Mouse (Mus musculus) bone marrow, adult 2 months (tissue): ENCODE measurements around the gene Zcchc24. TPM values are rescaled to one million over a fixed set of nuclear protein-coding genes. Genes with fewer than 3 reads are reported as not detected.

ENCODE experiments used
- H3K27ac ChIP-seq: fragments of 200-500 bp; 2 replicates; pipeline ENCODE4 v1.5.1; 2012; ENCODE audit warnings: low read depth, mild to moderate bottlenecking, control low read depth, inconsistent platforms, low read length; ENCODE audit not compliant: control insufficient read depth, poor library complexity, insufficient read depth
- H3K4me1 ChIP-seq: fragments of 200-500 bp; 2 replicates; pipeline ENCODE4 v1.6.1; 2011; ENCODE audit warnings: low read length; ENCODE audit not compliant: control insufficient read depth, insufficient read depth
- H3K4me3 ChIP-seq: fragments of 200-500 bp; replicated peaks from 2 replicates; pipeline ENCODE3; 2011; ENCODE audit warnings: mild to moderate bottlenecking, low read depth, low read length, control low read depth; ENCODE audit not compliant: control insufficient read depth
- CTCF ChIP-seq: fragments of 200-500 bp; IDR thresholded peaks from 2 replicates; pipeline ENCODE4 v1.5.1; 2011; ENCODE audit warnings: low read length, control low read depth; ENCODE audit not compliant: control insufficient read depth, insufficient read depth
- POLR2A ChIP-seq: fragments of 200-500 bp; IDR thresholded peaks from 2 replicates; pipeline ENCODE4 v1.6.1; 2011; ENCODE audit warnings: low read depth, mild to moderate bottlenecking, control low read depth, low read length, borderline replicate concordance; ENCODE audit not compliant: control insufficient read depth
- WGBS: fragments of 180-500 bp; shearing (Covaris S2); methylation state at CpG from one replicate; pipeline ENCODE4 v1.1.7; 2018; 5-methylcytosine and 5-hydroxymethylcytosine counted together
- polyA plus RNA-seq: library from polyadenylated mRNA; stranded (reverse); fragments of >200 nt; gene quantifications from 2 replicates; pipeline ENCODE4 v1.2.4, GENCODE M21; 2011; ENCODE audit warnings: low replicate concordance; ENCODE audit not compliant: missing spikeins, insufficient read depth, insufficient read length

The Zcchc24 gene
- polyA plus RNA-seq, 1 experiment: 13.5 TPM

DNA sequence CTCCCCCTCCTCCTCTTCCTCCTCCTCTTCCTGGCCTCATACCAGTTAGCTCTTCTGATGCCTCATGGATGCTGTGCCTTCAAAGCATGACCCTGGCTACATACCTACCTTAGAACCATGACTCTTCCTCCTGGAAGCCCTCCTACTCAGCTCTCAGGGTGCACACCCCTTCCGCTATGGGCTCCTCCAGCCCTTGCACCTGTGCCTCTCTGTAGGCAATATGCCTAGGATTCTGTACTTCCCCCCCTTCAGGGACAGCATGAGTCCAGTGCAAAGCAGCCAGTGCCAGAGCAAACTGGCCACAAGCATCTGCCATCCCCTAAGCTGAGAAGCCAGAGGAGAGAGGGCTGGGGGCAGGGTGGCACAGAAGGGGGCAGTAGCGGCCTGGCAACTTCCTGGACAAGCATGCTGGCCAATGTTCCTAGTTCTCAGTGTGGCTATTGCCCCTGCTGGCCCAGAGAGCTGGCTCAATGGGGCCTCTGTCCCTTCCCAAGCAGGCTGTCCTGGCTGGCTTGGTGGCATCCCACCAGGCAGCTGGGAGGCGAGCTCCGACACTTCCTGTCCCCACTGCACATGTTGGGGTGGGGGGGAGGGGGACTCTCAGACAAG is 28.8 kb downstream of the Zcchc24 start:
- Histone ChIP-seq H3K4me3 (no peak overlapping the region), H3K27ac (no peak overlapping the region), H3K4me1 (no peaks in the 10 kb centered on the region; the same call in 1 of the 2 replicates)
- WGBS: 77% methylated on average over 4 of the region's 4 CpGs
- TF ChIP-seq POLR2A (no peak), CTCF (no peak)

DNA sequence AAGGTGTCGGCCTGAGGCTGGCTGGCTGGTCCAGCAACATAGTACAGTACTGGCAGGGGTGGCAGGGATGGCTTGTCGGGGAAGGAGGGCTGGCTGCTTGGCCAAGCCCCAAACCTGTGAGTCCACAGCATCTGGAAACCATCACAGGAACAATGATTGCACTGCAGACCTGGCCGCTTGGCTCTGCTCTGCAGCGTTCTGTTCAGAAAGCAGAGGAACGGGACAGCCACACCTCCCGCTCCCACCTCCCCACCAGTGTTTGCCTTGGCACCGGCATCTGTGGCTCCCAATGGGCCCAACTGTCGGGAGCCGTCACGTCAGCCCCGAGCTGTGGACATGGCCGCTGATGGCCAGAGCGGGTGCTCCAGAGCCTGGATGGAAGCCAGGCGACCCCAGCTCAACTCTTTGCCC is 30.2 kb downstream of the Zcchc24 start:
- Histone ChIP-seq H3K4me1 (no peaks in the 10 kb centered on the region; the same call in 1 of the 2 replicates), H3K27ac (no peak overlapping the region), H3K4me3 (no peak overlapping the region)
- 80% methylated on average over 14 of the region's 14 CpGs for WGBS
- no peak for TF ChIP-seq POLR2A
- no peak for TF ChIP-seq CTCF

DNA sequence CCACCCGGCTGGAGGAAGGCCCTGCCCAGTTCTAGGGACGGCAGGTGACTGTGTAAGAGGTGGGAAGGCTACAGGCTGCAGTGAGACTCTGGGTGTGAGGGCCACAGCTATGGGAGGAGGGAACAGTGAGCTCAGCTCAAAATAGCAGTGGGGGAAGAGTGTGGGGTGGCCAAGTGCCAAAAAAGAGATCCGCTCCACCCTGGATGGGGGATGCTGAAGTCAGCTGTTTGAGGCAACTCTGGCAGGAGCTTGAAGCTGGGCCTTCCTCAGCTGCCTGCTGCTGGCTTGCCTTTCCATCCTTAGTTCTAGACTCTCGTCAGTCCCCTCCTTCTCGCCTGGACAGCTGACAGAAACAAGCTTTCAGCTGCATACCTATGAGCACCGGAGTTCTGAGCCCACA is 32.2 kb downstream of the Zcchc24 start:
- Histone ChIP-seq H3K4me3 (no peak overlapping the region), H3K27ac (no peak overlapping the region), H3K4me1 (no peaks in the 10 kb centered on the region; the same call in 1 of the 2 replicates)
- TF ChIP-seq POLR2A (no peak), CTCF (no peak)
- WGBS: 30% methylated on average over 6 of the region's 6 CpGs

DNA sequence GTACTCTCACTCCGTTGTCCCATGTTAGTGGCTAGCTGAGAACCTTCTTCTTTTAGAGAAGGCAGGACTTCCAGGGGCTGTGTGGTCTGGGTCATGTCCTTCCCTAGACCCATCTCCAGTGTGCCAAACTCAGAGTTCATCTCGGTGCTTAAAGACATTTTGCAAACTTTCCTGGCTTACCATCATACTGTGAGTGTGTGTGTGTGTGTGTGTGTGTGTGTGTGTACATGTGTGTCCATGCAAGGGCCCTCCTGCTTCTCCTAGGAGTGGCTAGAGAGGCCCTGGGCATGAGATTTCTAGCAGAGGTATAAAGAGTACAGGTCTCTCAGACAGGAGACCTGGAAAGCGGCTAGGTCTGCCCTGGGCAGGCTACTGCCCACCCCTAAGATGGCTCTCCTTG is 32.7 kb downstream of the Zcchc24 start:
- no peak overlapping the region for H3K27ac ChIP-seq

DNA sequence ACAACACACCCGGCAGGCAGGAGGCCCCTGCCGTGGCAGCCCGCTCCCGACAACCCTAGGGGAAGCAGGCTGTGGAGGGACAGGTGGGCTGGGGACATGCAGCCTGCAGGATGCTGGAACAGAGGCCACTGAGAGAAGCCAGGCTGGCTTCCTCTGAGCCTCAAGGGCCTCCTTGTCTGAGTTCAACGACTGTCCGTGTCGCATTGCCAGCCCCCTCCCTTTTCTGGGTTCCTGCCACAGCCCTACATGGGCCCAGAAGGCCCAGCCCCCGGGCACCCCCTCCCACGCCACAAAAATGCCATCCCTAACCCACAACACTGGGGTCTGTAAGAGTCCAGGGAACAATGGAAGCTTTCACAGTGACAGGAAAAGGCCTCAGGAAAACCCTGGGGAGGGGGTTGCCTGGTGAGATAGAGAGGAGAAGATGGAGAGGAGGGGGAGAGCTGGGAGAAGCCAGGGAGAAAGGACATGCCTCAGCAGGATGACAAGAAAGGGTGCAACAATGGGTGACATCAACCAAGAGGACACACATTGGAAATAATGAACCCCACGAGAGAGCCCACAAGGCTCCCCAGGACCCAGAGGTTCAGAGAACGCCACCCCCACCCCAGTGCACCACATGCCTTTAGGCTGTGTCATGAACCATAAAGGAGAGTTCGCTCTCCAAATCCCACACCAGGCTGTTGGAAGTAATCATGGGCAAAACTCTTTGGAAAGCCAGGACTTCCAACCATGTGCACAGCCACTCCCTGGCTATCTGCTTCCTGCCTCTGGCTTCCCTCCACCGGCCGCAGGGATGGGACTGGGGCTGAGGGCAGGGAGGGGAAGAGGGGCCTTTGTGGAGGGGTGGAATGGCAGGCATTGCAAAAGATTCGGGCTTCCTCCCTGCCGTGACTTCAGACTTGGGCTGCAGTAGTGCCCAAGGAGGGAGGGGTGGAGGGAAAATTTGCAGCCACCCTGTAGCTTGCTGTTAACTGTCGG is 33.8 kb downstream of the Zcchc24 start:
- no peak overlapping the region for H3K27ac ChIP-seq
- 31% methylated on average over 17 of the region's 17 CpGs for WGBS

More for the DNA sequence above, 32.7 kb downstream of the Zcchc24 start:
- Histone ChIP-seq H3K4me1 (no peaks in the 10 kb centered on the region; the same call in 1 of the 2 replicates), H3K4me3 (no peak overlapping the region)
- WGBS: 48% methylated on average over 3 of the region's 3 CpGs
- no peak for TF ChIP-seq CTCF
- no peak for TF ChIP-seq POLR2A

DNA sequence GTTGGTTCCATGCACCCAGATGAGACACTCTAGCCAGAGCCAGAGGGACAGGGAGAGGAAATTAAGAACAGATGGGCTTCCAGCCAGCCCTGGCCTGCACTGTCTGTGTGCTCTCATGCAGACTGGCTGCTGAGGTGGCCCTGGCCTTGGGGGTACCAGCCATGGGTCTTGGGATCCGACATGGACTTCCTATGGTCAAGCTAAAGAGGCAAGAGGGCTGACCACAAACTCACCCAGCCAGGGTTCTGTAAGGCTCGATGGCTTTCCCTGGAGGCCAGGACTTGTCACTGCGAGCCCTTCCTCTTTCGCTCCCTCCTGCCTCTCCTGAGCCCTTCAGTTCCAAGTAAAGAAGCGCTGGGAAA is 41.7 kb downstream of the Zcchc24 start:
- 43% methylated on average over 5 of the region's 5 CpGs for WGBS
- H3K4me3 ChIP-seq: no peak overlapping the region
- H3K4me1 ChIP-seq: no peaks in the 10 kb centered on the region; the same call in 1 of the 2 replicates
- no peak for TF ChIP-seq CTCF
- TF ChIP-seq POLR2A: no peak
- no peak overlapping the region for H3K27ac ChIP-seq

More for the DNA sequence above, 33.8 kb downstream of the Zcchc24 start:
- TF ChIP-seq POLR2A (no peak), CTCF (no peak)
- no peaks in the 10 kb centered on the region; the same call in 1 of the 2 replicates for H3K4me1 ChIP-seq
- no peak overlapping the region for H3K4me3 ChIP-seq

DNA sequence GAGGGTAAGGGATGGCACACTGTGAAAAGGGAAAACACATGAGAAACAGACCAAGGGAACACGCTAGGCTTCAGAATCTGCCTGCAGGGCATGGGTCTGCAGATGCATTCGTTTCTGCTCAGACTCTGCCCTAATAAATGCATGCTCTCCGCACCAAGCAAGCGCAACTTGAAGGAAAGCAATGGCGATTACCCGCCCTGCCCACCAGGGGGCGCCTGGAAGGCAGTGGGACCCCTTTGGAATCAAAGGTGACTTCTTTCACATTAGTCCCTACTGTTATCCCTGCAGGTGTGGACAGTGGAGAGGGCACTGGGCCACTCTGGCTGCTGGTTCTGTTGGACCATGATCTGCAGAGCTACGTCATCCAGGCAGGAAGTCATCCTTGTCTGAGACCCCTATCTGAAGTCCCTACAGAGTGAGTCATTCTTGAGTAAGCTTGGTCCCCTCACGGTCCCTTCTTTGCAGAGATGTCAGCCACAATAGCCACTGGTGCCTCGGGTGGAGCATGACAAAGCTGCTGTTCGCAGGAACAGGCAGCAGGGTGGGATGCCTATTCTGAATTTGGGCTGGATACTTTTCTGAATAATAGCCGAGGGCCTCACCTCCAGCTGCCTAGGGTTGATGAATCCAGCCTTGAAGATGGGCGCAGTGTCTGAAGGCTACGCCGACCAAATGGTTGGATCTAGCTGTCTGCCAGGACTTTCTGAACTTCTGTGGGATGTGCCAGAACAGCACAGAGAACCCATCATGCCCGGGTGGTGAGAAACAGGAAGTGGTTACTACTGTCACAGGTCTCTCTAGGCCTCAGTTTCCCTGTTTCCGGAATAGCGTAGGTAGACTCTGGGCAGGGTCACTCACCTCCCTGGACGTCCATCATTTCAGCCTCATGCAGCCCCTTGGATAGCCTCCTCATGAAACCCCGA is 42.4 kb downstream of the Zcchc24 start:
- peak; percentile 85 for TF ChIP-seq CTCF
- TF ChIP-seq POLR2A: no peak
- H3K4me1 ChIP-seq: no peaks in the 10 kb centered on the region; the same call in 1 of the 2 replicates
- H3K4me3 ChIP-seq: no peak overlapping the region
- 35% methylated on average over 20 of the region's 20 CpGs for WGBS
- H3K27ac ChIP-seq: no peak overlapping the region

DNA sequence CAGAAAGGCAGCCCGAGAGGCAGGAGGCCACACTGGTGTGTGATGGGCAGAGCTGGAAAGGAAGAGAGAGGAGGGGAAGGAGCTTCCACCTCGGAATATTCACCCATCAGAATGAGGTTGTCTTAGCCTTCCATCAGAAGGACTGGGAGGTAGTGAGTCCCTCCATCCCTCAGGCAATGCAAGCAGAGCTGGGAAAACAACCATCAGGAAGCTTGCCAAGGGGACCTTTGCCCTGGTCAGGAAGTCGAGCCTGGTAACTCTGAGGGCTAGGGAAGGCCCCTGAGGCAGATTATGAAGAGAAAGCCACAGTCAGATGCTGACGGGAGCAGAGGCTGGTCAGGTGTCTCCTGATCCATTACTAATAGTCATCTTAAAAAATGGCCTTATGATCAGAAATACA is 43.1 kb downstream of the Zcchc24 start:
- Histone ChIP-seq H3K27ac (no peak overlapping the region), H3K4me1 (no peaks in the 10 kb centered on the region; the same call in 1 of the 2 replicates), H3K4me3 (no peak overlapping the region)
- TF ChIP-seq CTCF (no peak), POLR2A (no peak)
- 60% methylated on average over 4 of the region's 4 CpGs for WGBS
